Mouse (Mus musculus): ENCODE measurements around the gene Fez2. TPM values are rescaled to one million over a fixed set of nuclear protein-coding genes. Genes with fewer than 3 reads are reported as not detected.

Fez2 gene
- polyA plus RNA-seq, 1 experiment from 2014 or later, result 17.6 TPM

DNA sequence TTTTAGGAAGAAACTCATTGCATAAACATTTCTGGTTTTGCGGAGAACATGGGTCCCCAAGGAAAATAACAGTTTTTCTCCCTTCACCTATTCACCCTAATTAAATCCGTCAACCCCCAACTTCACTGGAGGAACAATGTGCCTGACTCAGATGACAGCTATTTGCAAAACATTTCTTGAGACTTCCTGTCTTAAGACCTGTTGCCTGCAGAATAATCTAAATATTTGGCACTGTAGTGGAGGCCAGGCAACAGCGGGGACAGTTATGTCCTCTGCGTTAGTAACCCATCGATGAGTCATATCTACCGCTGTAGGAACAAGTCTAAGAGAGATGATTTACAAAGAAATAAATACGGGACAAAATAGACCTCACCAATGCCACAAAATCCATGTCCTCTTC lies 26.9 kb upstream of the Fez2 start:
- Histone ChIP-seq H3K27ac (no peak overlapping the region), H3K4me3 (replicated peaks) (no peak overlapping the region), H3K4me1 (replicated peaks) (no peaks in the 10 kb centered on the region), H3K9ac (no peak overlapping the region), H3K9me3 (replicated peaks) (no peaks in the 10 kb centered on the region), H3K4me2 (no peak overlapping the region), H3K27me3 (no peaks in the 10 kb centered on the region), H3K36me3 (no peaks in the 10 kb centered on the region)
- ATAC-seq (ENCODE audit: low read depth) (no peak), DNase-seq (no peak)
- 74% methylated on average over 7 of the region's 7 CpGs for WGBS (ENCODE audit: insufficient replicate concordance)

DNA sequence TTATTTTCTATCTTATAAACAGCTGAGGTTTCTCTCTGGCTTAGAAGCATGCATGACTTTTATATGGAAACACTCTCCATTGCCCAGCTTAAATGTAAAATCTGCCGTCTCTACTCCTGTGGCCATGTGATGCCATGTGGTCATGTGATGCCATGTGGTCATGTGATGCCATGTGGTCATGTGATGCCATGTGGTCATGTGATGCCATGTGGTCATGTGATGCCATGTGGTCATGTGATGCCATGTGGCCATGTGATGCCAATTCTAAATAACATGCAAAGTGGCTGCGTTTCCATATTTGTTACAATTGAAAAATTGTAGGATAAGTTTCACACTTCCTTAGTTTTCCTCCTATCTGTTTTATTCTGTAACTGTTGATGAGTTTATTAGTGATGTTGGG lies 22.8 kb upstream of the Fez2 start:
- Histone ChIP-seq H3K27ac (no peak overlapping the region), H3K4me3 (replicated peaks) (no peak overlapping the region), H3K9me3 (replicated peaks) (no peaks in the 10 kb centered on the region), H3K36me3 (no peaks in the 10 kb centered on the region), H3K27me3 (no peaks in the 10 kb centered on the region), H3K9ac (no peak overlapping the region), H3K4me2 (no peak overlapping the region), H3K4me1 (replicated peaks) (no peaks in the 10 kb centered on the region)
- WGBS (ENCODE audit: insufficient replicate concordance), result 79% methylated on average over 2 of the region's 2 CpGs
- DNase-seq (no peak), ATAC-seq (ENCODE audit: low read depth) (no peak)

DNA sequence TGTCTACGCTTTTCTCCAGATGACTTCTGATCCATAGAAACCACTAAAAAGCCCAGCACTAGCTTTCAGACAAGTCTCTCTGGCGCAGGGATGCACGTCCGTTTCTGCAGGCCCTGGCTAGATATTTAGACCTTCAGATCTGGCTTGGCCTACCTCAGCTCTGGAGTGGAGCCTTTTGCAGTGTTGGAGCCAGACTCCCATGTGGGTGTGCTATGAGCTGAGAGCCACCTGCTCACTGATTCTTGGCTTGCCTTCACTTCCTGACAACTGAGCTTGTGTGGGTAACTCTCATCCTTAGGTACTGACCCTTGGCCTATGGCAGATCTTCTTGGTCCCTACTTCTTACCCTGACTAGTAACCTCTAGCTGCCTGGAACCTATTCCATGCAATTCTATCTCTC lies 19.2 kb upstream of the Fez2 start:
- no peaks in the 10 kb centered on the region for H3K27me3 ChIP-seq
- no peak overlapping the region for H3K4me3 ChIP-seq (replicated peaks)
- H3K27ac ChIP-seq, result no peak overlapping the region
- H3K9ac ChIP-seq, result no peak overlapping the region
- H3K4me1 ChIP-seq (replicated peaks), result no peaks in the 10 kb centered on the region
- ATAC-seq (ENCODE audit: low read depth) (no peak), DNase-seq (no peak)
- no peaks in the 10 kb centered on the region for H3K36me3 ChIP-seq
- no peak overlapping the region for H3K4me2 ChIP-seq
- 72% methylated on average over 4 of the region's 4 CpGs for WGBS (ENCODE audit: insufficient replicate concordance)
- H3K9me3 ChIP-seq (replicated peaks), result no peaks in the 10 kb centered on the region

DNA sequence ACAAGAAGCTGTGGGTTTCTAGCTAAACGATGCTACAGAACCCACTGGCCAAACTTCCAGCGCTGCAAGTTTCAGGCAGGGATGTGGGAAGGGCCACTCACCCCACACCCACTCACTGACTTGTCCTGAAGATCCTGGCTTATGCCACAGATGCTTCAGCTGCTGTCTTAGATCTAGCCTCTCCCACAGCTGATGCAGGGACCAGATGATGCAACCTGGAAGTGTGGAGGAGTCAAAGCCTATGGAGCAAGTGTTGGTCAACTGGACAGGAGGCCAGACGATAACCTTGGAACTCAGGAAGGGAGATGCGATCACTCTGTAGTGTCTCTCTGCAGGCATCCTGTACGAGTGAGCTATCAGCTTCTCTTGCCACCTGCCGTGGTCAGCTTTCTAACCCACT lies 17.7 kb upstream of the Fez2 start:
- no peaks in the 10 kb centered on the region for H3K9me3 ChIP-seq (replicated peaks)
- no peak overlapping the region for H3K4me2 ChIP-seq
- no peak overlapping the region for H3K9ac ChIP-seq
- WGBS (ENCODE audit: insufficient replicate concordance), result 65% methylated on average over 6 of the region's 6 CpGs
- no peaks in the 10 kb centered on the region for H3K4me1 ChIP-seq (replicated peaks)
- ATAC-seq (ENCODE audit: low read depth), result no peak
- no peak overlapping the region for H3K27ac ChIP-seq
- no peaks in the 10 kb centered on the region for H3K36me3 ChIP-seq
- no peaks in the 10 kb centered on the region for H3K27me3 ChIP-seq
- H3K4me3 ChIP-seq (replicated peaks), result no peak overlapping the region
- no peak for DNase-seq

DNA sequence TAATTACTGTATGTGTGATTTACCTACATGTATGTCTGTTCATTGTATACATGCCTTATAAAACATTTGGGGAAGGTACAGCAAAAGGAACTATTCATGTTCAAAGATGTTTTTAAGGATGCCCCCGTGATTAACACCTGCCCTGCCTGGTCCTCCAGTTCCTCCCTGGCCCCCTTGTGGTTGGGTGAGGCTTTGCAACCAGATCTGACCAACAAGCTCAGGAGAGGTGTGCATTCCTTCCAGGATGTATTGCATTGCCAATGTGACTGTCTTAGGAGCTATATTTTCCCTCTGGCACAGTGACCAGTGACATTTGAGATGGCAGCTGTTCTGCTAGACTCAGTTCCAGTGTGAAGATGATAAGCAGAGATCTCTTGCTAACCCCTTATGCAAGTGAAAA lies 16.8 kb upstream of the Fez2 start:
- no peak for ATAC-seq (ENCODE audit: low read depth)
- Histone ChIP-seq H3K4me3 (replicated peaks) (no peak overlapping the region), H3K9ac (no peak overlapping the region), H3K9me3 (replicated peaks) (no peaks in the 10 kb centered on the region), H3K4me2 (no peak overlapping the region), H3K27me3 (no peaks in the 10 kb centered on the region), H3K4me1 (replicated peaks) (no peaks in the 10 kb centered on the region), H3K27ac (no peak overlapping the region), H3K36me3 (no peaks in the 10 kb centered on the region)
- WGBS (ENCODE audit: insufficient replicate concordance), result 36% methylated on average over 1 of the region's 1 CpGs
- DNase-seq, result peak; percentile 20

DNA sequence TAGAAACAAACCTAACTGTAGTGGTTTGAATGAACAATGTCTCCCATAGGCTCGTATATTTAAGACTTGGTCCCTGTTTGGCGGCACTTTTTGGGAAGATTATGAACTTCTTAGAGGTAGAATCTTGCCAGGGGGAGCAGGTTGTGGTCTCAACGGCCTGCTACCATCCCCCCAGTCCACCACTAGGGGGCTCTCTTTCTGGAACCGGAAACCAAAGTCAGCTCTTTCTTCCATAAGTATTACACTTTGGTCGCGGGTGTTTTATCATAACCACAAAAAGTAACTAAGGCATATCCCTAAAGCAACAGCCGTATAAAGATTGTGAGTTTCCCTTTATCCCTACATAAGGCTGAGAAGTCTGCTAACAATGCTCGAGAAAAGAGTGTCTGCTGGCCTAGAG lies 12.4 kb upstream of the Fez2 start:
- Histone ChIP-seq H3K9me3 (replicated peaks) (no peaks in the 10 kb centered on the region), H3K4me3 (replicated peaks) (no peak overlapping the region), H3K9ac (no peak overlapping the region), H3K36me3 (no peaks in the 10 kb centered on the region), H3K4me1 (replicated peaks) (no peaks in the 10 kb centered on the region), H3K27me3 (no peaks in the 10 kb centered on the region), H3K4me2 (no peak overlapping the region), H3K27ac (no peak overlapping the region)
- DNase-seq (no peak), ATAC-seq (ENCODE audit: low read depth) (no peak)
- 50% methylated on average over 8 of the region's 8 CpGs for WGBS (ENCODE audit: insufficient replicate concordance)

DNA sequence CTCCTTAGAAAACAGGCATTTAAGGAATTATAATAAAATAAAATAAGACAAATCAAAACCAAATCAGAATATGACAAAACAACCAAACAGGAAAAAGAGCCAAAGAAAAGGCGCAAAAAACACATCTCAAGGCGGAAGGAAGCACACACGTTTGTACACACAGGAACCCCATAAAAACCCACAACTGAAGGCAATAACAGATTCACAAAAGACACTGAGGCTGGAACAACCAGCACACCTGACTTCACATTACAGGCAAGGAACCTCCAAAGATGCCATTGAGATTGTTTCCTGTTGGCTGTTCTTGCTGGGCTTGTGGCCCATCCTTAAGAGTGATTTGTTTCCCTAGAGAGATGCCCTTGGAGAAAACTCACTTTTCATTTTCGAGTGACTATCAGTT lies 11.1 kb upstream of the Fez2 start:
- Histone ChIP-seq H3K27me3 (no peaks in the 10 kb centered on the region), H3K36me3 (no peaks in the 10 kb centered on the region), H3K9ac (no peak overlapping the region), H3K4me1 (replicated peaks) (no peaks in the 10 kb centered on the region), H3K27ac (no peak overlapping the region), H3K9me3 (replicated peaks) (no peaks in the 10 kb centered on the region), H3K4me3 (replicated peaks) (no peak overlapping the region), H3K4me2 (no peak overlapping the region)
- ATAC-seq (ENCODE audit: low read depth), result no peak
- 68% methylated on average over 4 of the region's 4 CpGs for WGBS (ENCODE audit: insufficient replicate concordance)
- DNase-seq, result no peak

DNA sequence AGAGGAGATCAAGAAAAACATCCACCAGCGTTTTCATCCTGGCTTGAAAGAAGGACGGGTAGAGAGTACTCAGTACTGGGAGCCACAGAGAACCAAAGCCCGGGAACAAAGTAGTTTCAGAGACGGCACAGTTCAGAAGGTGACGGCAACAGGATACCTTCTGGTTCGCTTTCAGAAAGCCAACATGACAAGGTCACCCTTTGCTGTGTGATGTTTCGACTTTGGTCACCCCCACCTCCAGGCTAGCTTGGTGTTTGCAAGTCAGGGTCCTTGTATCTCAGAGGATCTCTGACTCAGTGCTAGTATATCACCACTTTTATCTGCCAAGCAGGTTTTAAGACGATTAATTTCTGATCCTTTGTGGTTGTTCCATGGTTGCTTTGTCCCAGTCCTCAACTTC lies 7.1 kb upstream of the Fez2 start:
- H3K9me3 ChIP-seq (replicated peaks), result no peaks in the 10 kb centered on the region
- no peaks in the 10 kb centered on the region for H3K27me3 ChIP-seq
- no peak for DNase-seq
- no peak overlapping the region for H3K4me3 ChIP-seq (replicated peaks)
- ATAC-seq (ENCODE audit: low read depth), result no peak
- H3K9ac ChIP-seq, result no peak overlapping the region
- WGBS (ENCODE audit: insufficient replicate concordance), result 67% methylated on average over 8 of the region's 8 CpGs
- H3K4me1 ChIP-seq (replicated peaks), result 0 out of 2 replicates have a peak, but pooled peaks cover 2% of the 10 kb centered on the region
- H3K36me3 ChIP-seq, result no peaks in the 10 kb centered on the region
- H3K4me2 ChIP-seq, result no peak overlapping the region
- no peak overlapping the region for H3K27ac ChIP-seq

DNA sequence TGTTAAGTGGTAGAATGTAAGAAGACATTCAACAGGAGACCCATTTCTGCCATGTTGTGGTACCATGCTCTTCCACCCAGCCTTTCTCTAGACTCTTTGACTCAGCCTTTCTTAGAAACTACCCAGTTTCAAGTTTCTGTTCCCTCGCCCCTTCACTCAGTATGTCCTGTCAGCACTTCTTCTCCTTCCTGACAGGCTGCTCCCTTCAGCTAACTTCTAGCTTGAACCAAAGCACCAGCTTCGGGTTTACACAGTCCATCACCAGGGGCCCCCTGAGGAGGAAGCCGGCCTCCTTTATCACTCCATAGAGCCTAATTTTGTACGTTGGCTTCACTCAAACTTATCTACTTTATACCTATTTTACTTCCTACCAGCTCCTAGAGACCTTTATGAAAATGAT lies 1.3 kb upstream of the Fez2 start:
- no peaks in the 10 kb centered on the region for H3K36me3 ChIP-seq
- no peak for ATAC-seq (ENCODE audit: low read depth)
- no peak overlapping the region for H3K4me3 ChIP-seq (replicated peaks)
- peaks cover 45% of the 10 kb centered on the region for H3K4me1 ChIP-seq (replicated peaks)
- H3K27ac ChIP-seq, result no peak overlapping the region
- no peak overlapping the region for H3K9ac ChIP-seq
- no peak overlapping the region for H3K4me2 ChIP-seq
- no peaks in the 10 kb centered on the region for H3K27me3 ChIP-seq
- no peaks in the 10 kb centered on the region for H3K9me3 ChIP-seq (replicated peaks)
- 18% methylated on average over 4 of the region's 4 CpGs for WGBS (ENCODE audit: insufficient replicate concordance)
- no peak for DNase-seq

DNA sequence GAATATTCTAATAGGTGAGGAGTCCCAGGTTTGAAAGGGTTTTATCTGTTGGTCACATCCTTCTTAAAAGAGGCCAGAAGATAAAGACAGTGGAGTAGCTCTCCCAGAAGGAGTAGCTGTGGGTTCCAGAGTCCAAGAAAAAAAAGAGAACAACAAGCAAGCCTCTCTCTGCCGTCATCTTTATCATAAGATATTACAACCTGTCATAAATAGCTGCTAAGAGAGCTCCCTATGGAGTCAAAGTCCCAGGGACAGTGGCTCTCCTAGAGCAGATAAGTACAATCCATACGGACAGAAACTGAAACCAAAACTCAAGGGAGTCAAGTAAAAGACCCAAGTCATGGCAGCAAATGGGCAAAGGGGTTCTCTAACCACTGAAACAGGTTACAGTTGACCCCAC lies 2.7 kb downstream of the Fez2 start:
- Histone ChIP-seq H3K36me3 (peaks cover 19% of the 10 kb centered on the region), H3K4me3 (replicated peaks) (no peak overlapping the region), H3K4me1 (replicated peaks) (peaks cover 45% of the 10 kb centered on the region), H3K4me2 (peak overlapping the region; percentile 86), H3K9ac (peak overlapping the region; percentile 26), H3K27ac (no peak overlapping the region), H3K27me3 (no peaks in the 10 kb centered on the region), H3K9me3 (replicated peaks) (no peaks in the 10 kb centered on the region)
- DNase-seq (no peak), ATAC-seq (ENCODE audit: low read depth) (no peak)
- WGBS (ENCODE audit: insufficient replicate concordance), result 46% methylated on average over 2 of the region's 2 CpGs

DNA sequence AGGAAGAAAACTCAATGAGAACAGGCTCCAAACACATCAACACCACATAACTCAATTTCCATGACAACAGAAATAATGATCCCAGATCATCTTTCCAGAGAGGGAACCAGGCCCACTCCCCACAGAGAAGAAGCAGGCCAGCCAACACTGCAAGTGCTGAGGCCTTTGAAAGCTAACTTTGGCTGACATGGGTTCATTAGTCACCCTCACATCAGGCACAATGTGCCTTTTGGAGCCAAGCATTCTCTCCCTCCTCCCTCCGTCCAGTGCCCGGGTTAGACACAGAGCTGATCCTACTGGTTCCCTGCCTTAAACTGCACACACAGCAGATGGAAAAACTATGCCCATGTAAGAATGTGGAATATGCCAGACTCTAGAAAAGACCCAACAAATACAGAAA lies 8.1 kb downstream of the Fez2 start:
- DNase-seq, result no peak
- no peak for ATAC-seq (ENCODE audit: low read depth)
- H3K9me3 ChIP-seq (replicated peaks), result no peaks in the 10 kb centered on the region
- H3K27me3 ChIP-seq, result no peaks in the 10 kb centered on the region
- peaks cover 24% of the 10 kb centered on the region for H3K4me1 ChIP-seq (replicated peaks)
- H3K36me3 ChIP-seq, result peaks cover 36% of the 10 kb centered on the region
- no peak overlapping the region for H3K4me2 ChIP-seq
- WGBS (ENCODE audit: insufficient replicate concordance), result 79% methylated on average over 2 of the region's 2 CpGs
- no peak overlapping the region for H3K9ac ChIP-seq
- no peak overlapping the region for H3K27ac ChIP-seq
- H3K4me3 ChIP-seq (replicated peaks), result no peak overlapping the region

DNA sequence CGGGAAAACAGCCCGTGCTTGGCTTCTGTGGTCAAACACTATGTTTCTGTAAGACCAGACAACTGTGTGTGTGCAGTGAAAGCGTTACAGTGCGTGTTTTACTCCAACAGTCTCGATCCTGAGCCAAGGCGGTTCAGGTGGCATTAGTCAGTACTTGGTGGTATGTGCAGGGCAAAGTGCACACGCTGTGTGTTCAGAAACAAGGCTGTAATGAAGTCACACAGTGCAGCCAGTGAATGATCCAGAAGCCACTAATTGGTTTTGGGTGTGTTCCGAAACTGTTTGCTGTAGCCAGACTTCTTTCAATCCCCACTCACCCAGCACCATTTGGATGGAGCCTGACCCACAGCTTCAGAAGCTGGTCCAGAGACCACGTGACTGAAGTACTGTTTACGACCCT lies 9.6 kb downstream of the Fez2 start:
- Histone ChIP-seq H3K36me3 (peaks cover 48% of the 10 kb centered on the region), H3K4me1 (replicated peaks) (peaks cover 20% of the 10 kb centered on the region), H3K9me3 (replicated peaks) (no peaks in the 10 kb centered on the region), H3K4me2 (no peak overlapping the region), H3K4me3 (replicated peaks) (no peak overlapping the region), H3K9ac (no peak overlapping the region), H3K27me3 (no peaks in the 10 kb centered on the region), H3K27ac (no peak overlapping the region)
- ATAC-seq (ENCODE audit: low read depth), result no peak
- 79% methylated on average over 10 of the region's 10 CpGs for WGBS (ENCODE audit: insufficient replicate concordance)
- no peak for DNase-seq

DNA sequence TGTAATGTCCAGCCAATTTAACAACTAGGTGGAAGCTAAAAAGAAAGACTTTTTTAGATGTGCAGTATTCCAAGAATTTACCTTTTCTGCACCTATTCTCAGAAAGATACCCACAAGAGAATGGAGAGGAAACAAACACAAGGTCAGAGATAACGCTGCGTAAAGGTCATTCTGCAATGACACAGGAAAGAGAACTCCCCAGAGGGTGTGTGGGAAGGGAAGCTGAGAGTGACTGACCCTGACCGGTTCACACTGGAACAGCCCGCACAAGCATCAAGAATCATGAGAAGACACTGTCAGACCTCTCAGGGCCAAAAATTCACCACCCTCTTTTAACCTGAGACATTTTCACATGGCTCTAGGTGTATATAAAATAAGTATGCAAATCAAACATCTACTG lies 10.4 kb downstream of the Fez2 start:
- H3K36me3 ChIP-seq, result peaks cover 46% of the 10 kb centered on the region
- H3K4me2 ChIP-seq, result no peak overlapping the region
- no peak overlapping the region for H3K9ac ChIP-seq
- ATAC-seq (ENCODE audit: low read depth) (peak; percentile 52; the same call in 1 of the 2 replicates), DNase-seq (no peak)
- H3K27ac ChIP-seq, result no peak overlapping the region
- no peaks in the 10 kb centered on the region for H3K9me3 ChIP-seq (replicated peaks)
- peaks cover 20% of the 10 kb centered on the region for H3K4me1 ChIP-seq (replicated peaks)
- WGBS (ENCODE audit: insufficient replicate concordance), result 57% methylated on average over 4 of the region's 4 CpGs
- H3K27me3 ChIP-seq, result no peaks in the 10 kb centered on the region
- no peak overlapping the region for H3K4me3 ChIP-seq (replicated peaks)
